Mouse (Mus musculus): ENCODE data around the gene Exosc2. TPM values are rescaled to one million over a fixed set of nuclear protein-coding genes. Genes with fewer than 3 reads are reported as not detected.

Gene Exosc2
- polyA plus RNA-seq (2015; fragmentation: Nextera tagmentation; extraction: Ambion mirVana), result 54.3 and 56.6 TPM in 2 replicates

DNA sequence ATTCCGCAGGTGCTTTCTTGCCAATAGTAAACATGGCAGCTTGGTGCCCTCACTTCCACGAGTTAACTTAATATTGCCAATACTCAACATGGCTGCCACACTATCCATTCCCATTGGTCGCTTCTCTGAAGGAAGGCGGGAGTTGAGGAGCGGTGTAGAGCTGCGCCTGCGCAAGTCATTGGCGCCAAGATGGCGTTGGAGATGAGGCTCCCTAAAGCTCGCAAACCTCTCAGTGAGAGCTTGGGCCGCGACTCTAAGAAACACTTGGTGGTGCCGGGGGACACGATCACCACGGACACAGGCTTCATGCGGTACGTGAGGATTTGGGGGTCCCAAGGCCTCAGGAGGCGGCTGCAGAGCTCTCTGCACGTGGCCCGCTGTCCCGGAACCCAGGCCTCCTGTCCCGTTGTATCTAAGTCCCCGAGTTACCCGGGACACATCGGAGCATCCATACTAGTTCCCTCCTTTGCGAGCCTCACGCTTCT lies at the start of gene Exosc2:
Exosc2 (plus strand) TSS at position 165 of the 485 bp plus-strand sequence.
- peak within 1 kb of the TSS; percentile 47 for H3K9ac ChIP-seq
- peak within 1 kb of the TSS; percentile 75 for H3K4me3 ChIP-seq
- H3K4me1 ChIP-seq, result peaks cover 11% of the 10 kb centered on the region; the same call in 1 of the 2 replicates
- peak; percentile 97 for ATAC-seq (ENCODE audit: insufficient number of reproducible peaks, low FRiP score, low TSS enrichment, low read depth)
- no peaks in the 10 kb centered on the region for H3K9me3 ChIP-seq
- H3K36me3 ChIP-seq, result peaks cover 33% of the 10 kb centered on the region
- no peaks in the 10 kb centered on the region for H3K27me3 ChIP-seq
- H3K27ac ChIP-seq, result peak within 1 kb of the TSS; percentile 89
- WGBS, result under 1% methylated on average over 27 of the region's 27 CpGs
- H3K4me2 ChIP-seq, result peak within 1 kb of the TSS; percentile 64

DNA sequence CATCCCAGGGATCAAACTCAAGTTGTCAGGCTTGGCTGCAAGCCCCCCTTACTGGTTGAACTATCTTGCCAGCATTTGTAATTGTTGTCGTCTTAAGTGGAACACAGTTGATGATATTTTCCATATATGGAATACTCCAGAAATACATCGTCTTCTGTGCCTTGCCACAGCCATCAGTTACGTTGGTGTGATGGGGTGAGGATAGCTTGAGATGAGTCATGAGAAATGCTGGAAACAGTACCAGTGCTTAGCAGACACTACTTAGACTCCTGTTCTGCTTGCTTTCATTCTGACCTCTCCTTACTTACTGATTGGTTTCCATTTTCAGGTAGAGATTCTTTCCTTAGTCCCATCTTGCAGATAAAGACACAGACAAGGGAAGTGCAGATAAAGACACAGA lies 37.0 kb upstream of the Exosc2 start:
- 63% methylated on average over 3 of the region's 3 CpGs for WGBS
- Histone ChIP-seq H3K4me3 (no peak overlapping the region), H3K9ac (no peak overlapping the region), H3K9me3 (no peaks in the 10 kb centered on the region), H3K4me1 (peaks cover 33% of the 10 kb centered on the region), H3K27me3 (peaks cover 80% of the 10 kb centered on the region), H3K27ac (no peak overlapping the region), H3K4me2 (no peak overlapping the region), H3K36me3 (no peaks in the 10 kb centered on the region)
- no peak for ATAC-seq (ENCODE audit: insufficient number of reproducible peaks, low FRiP score, low TSS enrichment, low read depth)

DNA sequence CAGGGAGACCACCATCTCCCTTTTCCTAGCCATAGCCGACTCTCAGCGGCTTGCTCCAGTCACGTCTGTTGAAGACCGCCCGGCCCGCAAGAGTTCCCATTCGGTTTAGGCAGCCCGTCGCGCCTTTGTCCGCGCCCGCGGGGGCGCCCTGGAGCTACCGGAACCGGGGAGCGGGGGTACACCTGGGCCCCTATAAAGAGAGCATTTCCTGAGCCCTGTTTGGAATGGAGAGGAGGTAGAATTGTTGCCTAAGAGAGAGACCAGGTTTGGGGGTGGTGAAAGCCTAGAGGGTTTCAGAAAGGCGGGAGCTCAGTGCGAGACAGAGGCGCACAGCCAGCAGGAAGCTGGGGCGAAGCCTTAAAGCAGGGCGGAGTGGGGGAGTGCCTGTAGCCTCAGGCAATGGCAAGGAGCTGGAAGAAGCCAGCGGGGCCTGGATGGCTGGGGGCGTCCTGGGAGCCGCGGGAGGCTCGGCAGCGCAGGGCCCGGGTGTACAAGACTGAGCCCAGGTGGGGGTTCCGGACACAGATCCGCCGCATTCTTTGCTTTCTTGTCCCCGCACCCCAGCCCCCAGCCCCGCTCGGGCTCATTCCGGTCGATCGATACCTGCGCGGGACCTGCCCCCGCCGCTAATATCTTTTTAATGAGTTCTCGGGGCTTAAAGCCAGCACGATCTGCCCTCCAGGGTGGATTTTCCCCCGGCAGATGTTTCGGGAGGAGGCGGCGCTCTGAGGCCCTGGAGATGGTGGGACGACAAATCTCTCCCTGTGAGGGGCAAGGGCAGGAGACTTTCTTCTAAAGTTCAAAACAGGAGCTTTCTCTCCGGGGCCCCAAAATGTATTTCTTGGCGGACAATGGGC lies 35.0 kb upstream of the Exosc2 start:
- no peak overlapping the region for H3K9ac ChIP-seq
- no peak overlapping the region for H3K27ac ChIP-seq
- H3K9me3 ChIP-seq, result no peaks in the 10 kb centered on the region
- H3K4me1 ChIP-seq, result peaks cover 49% of the 10 kb centered on the region
- peaks cover 98% of the 10 kb centered on the region for H3K27me3 ChIP-seq
- WGBS, result 1% methylated on average over 52 of the region's 52 CpGs
- peak overlapping the region; percentile 28 for H3K4me3 ChIP-seq
- no peaks in the 10 kb centered on the region for H3K36me3 ChIP-seq
- H3K4me2 ChIP-seq, result peak overlapping the region; percentile 46
- no peak for ATAC-seq (ENCODE audit: insufficient number of reproducible peaks, low FRiP score, low TSS enrichment, low read depth)

DNA sequence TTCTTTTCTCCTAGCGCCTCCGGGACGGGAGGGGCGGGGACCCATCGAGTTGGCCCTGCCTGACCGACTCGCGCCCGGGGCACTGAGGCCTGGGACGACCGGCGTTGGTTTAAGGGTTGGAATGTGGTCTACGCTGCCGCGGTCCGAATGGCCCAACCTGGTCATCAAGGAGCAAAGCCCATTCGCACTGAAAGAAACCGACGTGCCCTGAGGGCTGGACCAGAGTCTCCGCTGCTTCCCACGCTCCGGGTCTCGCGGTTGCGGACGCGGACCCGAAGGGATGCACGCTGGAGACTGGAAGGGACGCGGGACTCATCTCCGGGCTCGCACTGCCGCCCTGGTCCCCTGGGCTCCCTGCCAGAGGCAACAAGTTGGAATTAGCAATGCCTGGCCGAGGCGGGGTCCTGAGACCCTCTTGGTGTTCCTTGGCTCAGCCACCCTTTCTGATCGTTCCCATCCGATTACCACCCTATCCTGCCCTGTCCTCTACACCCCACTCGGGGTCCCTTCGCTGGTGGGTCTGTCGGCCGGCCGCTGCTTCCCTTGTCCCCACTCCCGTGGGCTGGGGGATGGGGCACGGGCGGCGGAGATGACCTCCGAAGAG lies 34.3 kb upstream of the Exosc2 start:
- WGBS, result 1% methylated on average over 48 of the region's 48 CpGs
- H3K9me3 ChIP-seq, result no peaks in the 10 kb centered on the region
- no peak overlapping the region for H3K9ac ChIP-seq
- H3K4me1 ChIP-seq, result peaks cover 56% of the 10 kb centered on the region
- H3K27ac ChIP-seq, result no peak overlapping the region
- H3K4me2 ChIP-seq, result peak overlapping the region; percentile 46
- ATAC-seq (ENCODE audit: insufficient number of reproducible peaks, low FRiP score, low TSS enrichment, low read depth), result no peak
- H3K4me3 ChIP-seq, result peak overlapping the region; percentile 28
- H3K36me3 ChIP-seq, result no peaks in the 10 kb centered on the region
- peaks cover 99% of the 10 kb centered on the region for H3K27me3 ChIP-seq

DNA sequence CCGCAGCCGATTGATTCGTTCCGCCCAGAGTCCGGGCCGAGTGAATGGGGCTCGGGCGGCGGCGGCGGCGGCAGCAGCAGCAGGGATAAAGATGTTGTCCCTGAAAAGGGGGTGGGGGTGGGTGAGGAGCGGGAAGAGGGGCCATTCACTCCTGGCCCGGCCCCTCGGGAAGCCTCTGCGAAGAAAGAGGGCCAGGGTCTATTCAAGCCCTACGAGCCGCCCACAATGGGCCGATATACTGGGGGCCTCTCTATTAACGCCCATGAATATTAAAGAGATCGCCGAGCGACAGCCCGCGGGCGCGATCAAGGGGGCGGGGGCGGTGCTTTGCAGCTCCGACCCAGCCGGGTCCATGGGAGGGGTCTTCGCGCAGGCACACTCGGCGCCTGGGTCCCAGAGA lies 33.8 kb upstream of the Exosc2 start:
- H3K9ac ChIP-seq, result no peak overlapping the region
- H3K4me2 ChIP-seq, result peak overlapping the region; percentile 46
- no peaks in the 10 kb centered on the region for H3K36me3 ChIP-seq
- H3K4me1 ChIP-seq, result peaks cover 57% of the 10 kb centered on the region
- peaks cover 99% of the 10 kb centered on the region for H3K27me3 ChIP-seq
- WGBS, result under 1% methylated on average over 35 of the region's 35 CpGs
- H3K27ac ChIP-seq, result no peak overlapping the region
- ATAC-seq (ENCODE audit: insufficient number of reproducible peaks, low FRiP score, low TSS enrichment, low read depth), result no peak
- H3K9me3 ChIP-seq, result no peaks in the 10 kb centered on the region
- peak overlapping the region; percentile 28 for H3K4me3 ChIP-seq

DNA sequence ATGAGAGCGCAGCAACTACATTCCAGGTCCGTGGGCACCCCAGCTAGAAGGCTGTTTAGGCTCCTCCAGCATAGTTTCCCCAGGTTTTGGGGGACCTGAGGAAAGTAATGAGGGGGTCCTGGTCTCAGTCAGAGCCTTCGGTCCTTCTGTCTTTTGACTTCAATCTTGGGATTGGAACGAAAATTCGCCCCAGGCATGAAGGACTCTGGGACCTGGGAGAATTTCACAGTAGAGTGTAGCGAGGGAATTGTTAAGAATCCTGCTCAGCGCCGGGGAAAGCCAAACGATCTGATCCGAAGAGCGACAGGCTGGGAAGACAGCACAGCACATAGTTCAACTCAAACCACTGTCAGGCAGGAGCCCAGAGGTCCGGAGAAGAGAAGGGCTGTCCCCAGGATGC lies 33.2 kb upstream of the Exosc2 start:
- H3K4me3 ChIP-seq, result peak overlapping the region; percentile 28; the same call in 1 of the 2 replicates
- no peaks in the 10 kb centered on the region for H3K9me3 ChIP-seq
- no peak for ATAC-seq (ENCODE audit: insufficient number of reproducible peaks, low FRiP score, low TSS enrichment, low read depth)
- no peak overlapping the region for H3K27ac ChIP-seq
- H3K4me2 ChIP-seq, result peak overlapping the region; percentile 46; the same call in 1 of the 2 replicates
- H3K36me3 ChIP-seq, result no peaks in the 10 kb centered on the region
- H3K27me3 ChIP-seq, result peaks cover 100% of the 10 kb centered on the region
- 2% methylated on average over 12 of the region's 12 CpGs for WGBS
- no peak overlapping the region for H3K9ac ChIP-seq
- H3K4me1 ChIP-seq, result peaks cover 60% of the 10 kb centered on the region

DNA sequence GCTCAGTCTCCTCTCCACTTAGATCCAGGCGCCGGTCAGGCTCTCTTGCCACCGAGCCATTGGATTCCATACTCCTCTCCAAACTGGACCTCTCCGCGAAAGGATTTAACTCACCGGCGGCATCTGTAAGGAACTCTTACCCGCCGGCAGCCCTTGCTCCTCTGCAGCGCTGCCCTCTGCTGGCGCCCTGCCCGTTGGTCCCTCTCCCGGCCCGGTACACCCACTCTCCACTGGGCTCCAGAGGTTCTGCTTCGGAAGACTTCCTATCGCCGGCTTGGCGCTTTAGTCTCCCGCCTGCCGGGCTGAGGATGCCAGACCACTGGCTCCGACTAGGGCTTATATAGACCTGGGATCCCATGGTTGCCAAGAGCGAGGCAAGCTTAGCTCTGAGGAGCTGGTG lies 32.7 kb upstream of the Exosc2 start:
- H3K27me3 ChIP-seq, result peaks cover 100% of the 10 kb centered on the region
- ATAC-seq (ENCODE audit: insufficient number of reproducible peaks, low FRiP score, low TSS enrichment, low read depth), result no peak
- under 1% methylated on average over 22 of the region's 22 CpGs for WGBS
- no peak overlapping the region for H3K27ac ChIP-seq
- no peaks in the 10 kb centered on the region for H3K9me3 ChIP-seq
- H3K4me1 ChIP-seq, result peaks cover 60% of the 10 kb centered on the region
- H3K9ac ChIP-seq, result no peak overlapping the region
- H3K36me3 ChIP-seq, result no peaks in the 10 kb centered on the region
- 0 out of 2 replicates have a peak overlapping the region, but pooled peaks have one; percentile 0 for H3K4me2 ChIP-seq
- no peak overlapping the region for H3K4me3 ChIP-seq

DNA sequence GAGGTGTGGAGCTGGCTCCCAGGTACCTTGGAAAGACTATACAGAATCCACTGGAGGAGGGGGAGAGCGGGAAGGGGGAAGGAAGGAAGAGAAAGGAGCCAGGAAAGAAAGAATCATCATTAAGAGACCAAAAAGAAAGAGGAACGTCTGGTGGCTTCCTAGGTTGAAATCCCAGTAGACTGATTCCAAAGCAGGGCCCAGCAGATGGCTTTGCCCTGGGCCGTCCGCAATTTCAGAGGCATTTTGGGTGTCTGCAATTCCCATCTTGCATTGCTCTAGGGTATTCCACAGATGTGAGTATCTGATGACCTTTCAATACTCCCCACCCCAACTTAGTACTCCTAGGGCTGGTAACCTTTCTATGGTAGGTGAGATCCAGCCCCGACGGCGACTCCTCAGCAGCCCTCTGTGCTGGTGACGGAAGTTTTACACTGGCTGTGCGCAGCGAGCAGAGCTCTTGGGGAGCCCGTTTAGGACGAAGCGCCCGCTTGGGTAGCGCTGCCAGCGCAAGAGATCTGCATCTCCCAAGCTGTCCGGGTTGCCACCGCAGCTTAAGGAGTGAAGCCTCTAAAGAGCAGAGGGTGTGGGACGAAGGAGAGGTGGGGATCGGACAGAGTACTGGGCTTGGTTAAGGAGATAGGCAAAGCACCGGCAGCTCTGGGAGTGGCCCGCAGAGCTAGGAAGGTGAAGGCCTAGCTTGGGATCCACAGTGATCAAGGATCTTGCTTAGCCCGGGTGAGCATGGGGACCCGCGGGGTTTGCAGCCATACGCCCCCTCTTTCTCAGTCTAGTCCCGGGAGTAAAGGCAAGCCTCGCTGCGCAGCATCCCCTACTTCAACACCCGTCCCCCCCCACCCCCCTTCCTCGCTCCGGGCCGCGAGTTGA lies 31.7 kb upstream of the Exosc2 start:
- no peak overlapping the region for H3K27ac ChIP-seq
- 3% methylated on average over 33 of the region's 34 CpGs for WGBS
- H3K4me1 ChIP-seq, result peaks cover 60% of the 10 kb centered on the region
- no peak overlapping the region for H3K9ac ChIP-seq
- no peak for ATAC-seq (ENCODE audit: insufficient number of reproducible peaks, low FRiP score, low TSS enrichment, low read depth)
- H3K4me2 ChIP-seq, result no peak overlapping the region
- no peaks in the 10 kb centered on the region for H3K36me3 ChIP-seq
- H3K4me3 ChIP-seq, result no peak overlapping the region
- H3K27me3 ChIP-seq, result peaks cover 100% of the 10 kb centered on the region
- no peaks in the 10 kb centered on the region for H3K9me3 ChIP-seq

DNA sequence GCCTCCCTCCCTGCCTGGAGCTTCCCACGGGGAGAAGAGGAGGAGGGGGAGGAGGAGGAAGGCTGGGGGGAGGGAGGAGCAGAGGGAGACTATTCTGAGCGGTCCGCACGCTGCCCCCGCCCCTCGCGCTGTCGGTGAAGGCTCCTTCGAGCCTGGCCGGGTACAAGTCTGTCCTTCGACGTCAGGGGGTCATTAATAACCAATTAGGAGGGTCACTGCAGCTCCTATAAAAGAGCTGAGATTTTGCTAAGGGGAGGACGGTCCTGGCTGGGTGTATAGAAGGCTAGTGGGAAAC lies 31.1 kb upstream of the Exosc2 start:
- Histone ChIP-seq H3K4me1 (peaks cover 60% of the 10 kb centered on the region), H3K9ac (no peak overlapping the region), H3K36me3 (no peaks in the 10 kb centered on the region), H3K4me2 (no peak overlapping the region), H3K4me3 (no peak overlapping the region), H3K27me3 (peaks cover 100% of the 10 kb centered on the region), H3K27ac (no peak overlapping the region), H3K9me3 (no peaks in the 10 kb centered on the region)
- ATAC-seq (ENCODE audit: insufficient number of reproducible peaks, low FRiP score, low TSS enrichment, low read depth), result no peak
- under 1% methylated on average over 13 of the region's 13 CpGs for WGBS

DNA sequence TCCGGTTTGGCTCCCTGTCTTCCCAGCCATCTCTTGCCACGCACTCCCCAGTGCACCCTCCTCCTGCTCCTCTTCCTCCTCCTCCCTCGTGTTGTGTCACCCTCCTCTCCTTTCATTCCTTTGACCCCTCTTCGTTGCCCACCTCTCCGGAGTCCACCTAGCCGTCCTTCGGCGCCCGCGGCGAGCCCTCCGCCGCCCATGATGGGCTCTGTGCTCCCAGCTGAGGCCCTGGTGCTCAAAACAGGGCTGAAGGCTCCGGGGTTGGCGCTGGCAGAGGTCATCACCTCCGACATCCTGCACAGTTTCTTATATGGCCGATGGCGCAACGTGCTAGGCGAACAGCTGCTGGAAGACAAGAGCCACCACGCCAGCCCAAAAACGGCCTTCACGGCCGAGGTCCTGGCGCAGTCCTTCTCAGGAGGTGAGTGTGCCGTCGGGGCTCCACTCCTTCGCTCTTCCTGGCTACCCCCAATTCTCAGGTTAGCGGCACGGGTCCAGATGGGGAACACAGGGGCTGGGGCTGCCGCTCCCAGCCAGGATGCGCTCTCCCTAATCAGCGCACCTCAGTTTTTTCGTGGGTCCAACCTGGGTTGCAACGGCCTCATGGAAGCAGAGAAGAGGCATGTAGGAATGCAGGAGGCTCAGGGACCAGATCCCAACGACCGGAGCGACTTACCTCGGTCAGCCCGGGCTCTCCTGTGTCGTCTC lies 30.5 kb upstream of the Exosc2 start, which contains the start of gene Prdm12:
Prdm12 (plus strand) TSS at position 137 of the 708 bp plus-strand sequence.
- no peak within 1 kb of the TSS for H3K9ac ChIP-seq
- peaks cover 59% of the 10 kb centered on the region for H3K4me1 ChIP-seq

More for the DNA sequence above, 30.5 kb upstream of the Exosc2 start, which contains the start of gene Prdm12:
- Histone ChIP-seq H3K4me3 (no peak within 1 kb of the TSS), H3K27ac (no peak within 1 kb of the TSS), H3K36me3 (no peaks in the 10 kb centered on the region), H3K9me3 (no peaks in the 10 kb centered on the region), H3K27me3 (peaks cover 100% of the 10 kb centered on the region), H3K4me2 (no peak within 1 kb of the TSS)
- 1% methylated on average over 41 of the region's 41 CpGs for WGBS
- ATAC-seq (ENCODE audit: insufficient number of reproducible peaks, low FRiP score, low TSS enrichment, low read depth), result no peak

Data from limb, embryonic 15.5 days (tissue).